Mouse (Mus musculus) cerebellum, adult 2 months (tissue): ENCODE measurements around the gene Mob3c.

ENCODE experiments used
- CTCF ChIP-seq: fragments of 200-500 bp; IDR thresholded peaks from 2 replicates; pipeline ENCODE4 v1.5.1; 2011; ENCODE audit warnings: low read depth, mild to moderate bottlenecking, control low read depth, low read length, moderate library complexity, borderline replicate concordance; ENCODE audit not compliant: insufficient read depth
- POLR2A ChIP-seq: fragments of 200-500 bp; IDR thresholded peaks from 2 replicates; pipeline ENCODE4 v1.6.1; 2011; ENCODE audit warnings: low read length, control low read depth, borderline replicate concordance; ENCODE audit not compliant: insufficient read depth

GRCm38 (mm10) chr4:115815606-115816005, 12.3 kb upstream of the Mob3c start:
- TF ChIP-seq CTCF, result no peak
- TF ChIP-seq POLR2A, result no peak
